15 mouse cellular contexts compared by ENCODE assay signal in the genomic region with DNA sequence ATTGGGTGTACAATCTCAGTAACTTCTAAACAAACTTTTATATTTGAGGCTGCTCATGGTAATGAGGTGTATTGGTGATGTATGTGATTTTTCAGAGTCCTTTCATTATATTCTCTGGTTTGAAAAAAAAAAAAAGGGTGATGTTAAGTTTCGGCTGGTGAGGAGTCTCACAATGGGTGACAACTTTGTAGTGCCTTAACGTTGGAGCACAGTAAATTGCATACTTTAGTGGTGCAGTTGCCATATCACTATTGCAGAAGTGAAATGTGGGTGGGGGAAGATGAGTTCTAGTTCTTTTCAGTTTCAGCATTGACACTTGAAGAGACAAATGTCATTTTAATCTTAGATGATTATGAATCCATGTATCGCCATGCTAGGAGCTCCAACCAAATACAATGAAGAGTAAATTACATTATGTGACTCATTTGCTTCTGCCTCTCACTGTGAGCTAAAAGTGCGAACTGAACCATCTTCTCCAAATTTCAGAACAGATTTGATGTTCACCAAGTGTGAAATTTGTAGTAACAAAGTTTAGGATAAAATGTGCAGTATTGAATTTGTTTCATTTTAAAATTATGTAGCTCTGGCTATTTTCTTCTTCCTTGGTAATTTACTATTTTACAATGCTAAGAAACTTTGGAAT. TPM values are rescaled to one million over a fixed set of nuclear protein-coding genes. Genes with fewer than 3 reads are reported as not detected.
"Had no signal": no experiment of that assay in that cellular context is flagged by ENCODE, and none has a peak within 500 bp of the region (broad histone marks: within the 10 kb centered on the region; RNA-seq: fewer than 3 reads in every experiment).

No protein-coding gene starts in this region.

- DNase-seq: kidney, adult 11 months; kidney, adult 9 months; kidney, postnatal 36 days; lung, embryonic 14.5 days; lung, postnatal 10 days; lung, postnatal 4 days; right cerebral cortex, postnatal 14 days; thymus, postnatal 4 days had no signal

- H3K9me3 ChIP-seq: limb, embryonic 15.5 days; liver, embryonic 12.5 days; midbrain, embryonic 12.5 days; neural tube, embryonic 13.5 days had no signal

- H3K27me3 ChIP-seq: limb, embryonic 15.5 days; liver, embryonic 12.5 days; midbrain, embryonic 12.5 days; neural tube, embryonic 13.5 days had no signal

- H3K4me1 ChIP-seq: limb, embryonic 15.5 days; liver, embryonic 12.5 days; midbrain, embryonic 12.5 days; neural tube, embryonic 13.5 days had no signal

- H3K4me3 ChIP-seq: limb, embryonic 15.5 days; liver, embryonic 12.5 days; midbrain, embryonic 12.5 days; neural tube, embryonic 13.5 days had no signal

- H3K4me2 ChIP-seq: limb, embryonic 15.5 days; liver, embryonic 12.5 days; lung, embryonic 14.5 days; midbrain, embryonic 12.5 days; neural tube, embryonic 13.5 days had no signal

- H3K27ac ChIP-seq: kidney, postnatal 0 days; limb, embryonic 15.5 days; liver, embryonic 12.5 days; midbrain, embryonic 12.5 days; neural tube, embryonic 13.5 days had no signal

- H3K9ac ChIP-seq: limb, embryonic 15.5 days; liver, embryonic 12.5 days; lung, embryonic 14.5 days; midbrain, embryonic 12.5 days; neural tube, embryonic 13.5 days had no signal

- H3K36me3 ChIP-seq: limb, embryonic 15.5 days; liver, embryonic 12.5 days; midbrain, embryonic 12.5 days; neural tube, embryonic 13.5 days had no signal

- ATAC-seq: liver, embryonic 12.5 days had no signal

RNA-seq across cellular contexts. Expression of gene Ppp1r3a, which starts 34.2 kb away (rescaled TPM):
- polyA plus RNA-seq: kidney, postnatal 0 days; limb, embryonic 11.5 days; liver, embryonic 12.5 days; midbrain, embryonic 12.5 days; neural tube, embryonic 13.5 days; small intestine, adult 2 months had no signal
